Mouse (Mus musculus) erythroblast, embryonic 14.5 days (primary cell): Measurements from ENCODE around the gene Atp13a4.

Experiments
- GATA1 ChIP-seq: IDR thresholded peaks from 2 replicates; pipeline ENCODE4 v1.6.1; 2012; ENCODE audit warnings: low read length, inconsistent platforms, mixed read lengths
- TAL1 ChIP-seq: IDR thresholded peaks from 3 replicates; pipeline ENCODE4 v1.6.1; 2012; ENCODE audit warnings: low read length, inconsistent platforms, mixed read lengths

DNA sequence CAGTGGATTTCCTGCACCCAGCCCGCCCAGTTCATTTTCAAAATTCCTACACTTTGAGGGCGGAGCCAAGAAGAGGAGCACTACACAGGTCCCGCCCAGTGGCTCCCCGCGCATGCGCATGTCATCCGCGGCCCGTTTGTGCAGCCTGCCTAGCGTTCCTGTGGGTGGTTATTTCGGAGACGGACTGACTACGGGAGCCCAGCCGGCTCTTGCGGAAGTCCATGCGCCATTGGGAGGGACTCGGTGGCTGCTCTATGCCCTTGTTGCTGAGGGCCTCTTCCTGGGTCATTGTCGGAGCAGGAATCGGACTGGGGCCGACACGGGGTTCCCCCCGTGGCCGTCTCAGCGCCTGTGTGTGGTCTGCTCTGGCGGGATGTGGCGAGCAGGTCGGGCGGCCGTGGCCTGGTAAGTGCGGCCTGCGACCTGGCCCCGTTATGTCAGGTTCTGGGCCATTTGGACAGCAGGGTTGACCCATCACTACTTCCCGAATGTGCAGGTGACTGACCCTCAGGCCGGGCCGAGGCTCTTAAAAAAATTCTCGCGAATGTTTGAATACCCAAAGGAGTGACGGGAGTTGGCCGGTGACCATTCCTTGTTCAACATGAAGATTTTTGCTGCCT lies 34.6 kb upstream of the Atp13a4 start, which contains the start of gene Opa1:
- TF ChIP-seq TAL1 (no peak), GATA1 (no peak)
